Mouse (Mus musculus) kidney, postnatal 10 days (tissue): ENCODE data around the gene Dtl.
A peak's percentile ranks its signal among the peaks of the same experiment; 100 is the strongest.

Experiments
- DNase-seq: peaks from one replicate; pipeline ENCODE4 v3.0.0; 2021; ENCODE audit warnings: mixed read lengths

Dtl gene

DNA sequence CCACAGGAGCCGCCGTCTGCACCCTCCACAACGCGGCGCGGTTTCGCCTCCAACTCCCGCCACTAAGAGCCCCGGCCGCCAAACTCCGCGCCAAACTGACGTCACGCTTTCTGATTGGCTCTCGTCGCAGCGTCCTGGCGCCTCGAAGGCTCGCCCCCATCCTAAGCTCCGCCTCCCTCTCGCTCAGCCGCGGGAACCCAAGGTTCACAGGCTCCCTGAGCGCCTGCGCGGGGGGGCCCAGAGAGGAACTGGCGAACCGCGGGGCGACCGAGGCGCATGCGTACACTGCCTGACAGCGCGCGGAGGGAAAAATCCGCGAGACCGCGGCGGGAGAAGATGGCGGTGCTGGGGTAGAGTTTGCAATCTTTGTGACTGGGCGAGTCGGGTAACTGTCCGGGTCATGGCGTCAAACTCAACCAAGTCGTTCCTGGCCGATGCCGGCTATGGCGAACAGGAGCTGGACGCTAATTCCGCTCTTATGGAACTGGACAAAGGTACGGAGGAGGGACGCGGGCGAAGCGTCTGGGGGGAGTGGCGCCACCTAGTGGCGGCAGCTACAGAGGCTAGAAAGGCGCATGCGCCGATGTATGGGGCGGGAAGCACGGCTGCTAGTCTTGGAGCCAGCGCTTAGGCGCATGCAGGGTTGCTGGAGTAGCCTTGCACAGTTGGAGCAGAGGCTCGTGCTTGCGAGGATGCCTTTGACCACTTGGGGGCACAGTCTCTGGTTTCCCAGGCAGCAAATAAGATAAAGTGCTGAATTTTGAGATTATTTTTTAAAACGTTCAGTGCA is at the start of gene Dtl, which contains the start of gene Ints7:
TSS of gene Dtl (minus strand) at position 87 of the 790 bp plus-strand sequence.
TSS of gene Ints7 (plus strand) at position 179 of the 790 bp plus-strand sequence.
- peak; percentile 100 for DNase-seq

DNA sequence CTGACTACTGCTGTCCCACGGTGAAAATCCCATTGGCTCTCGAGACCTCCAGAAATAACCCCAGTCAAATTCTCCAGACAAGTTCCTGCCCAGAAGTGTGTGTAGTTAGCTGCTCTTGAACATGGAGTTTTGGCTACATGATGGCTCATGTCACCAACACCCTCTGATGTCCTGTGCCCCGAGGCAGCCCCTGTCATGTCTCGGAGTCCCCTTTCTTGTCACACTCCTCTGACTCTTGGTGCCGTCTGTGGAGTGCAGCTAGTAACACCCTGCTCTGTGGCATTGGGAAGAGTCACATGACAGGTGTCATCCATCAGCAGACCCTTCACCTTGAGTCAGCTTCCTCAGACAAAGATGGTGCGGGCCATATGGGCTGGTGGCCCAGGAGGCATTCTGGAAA is 49.7 kb upstream of the Dtl start:
- no peak for DNase-seq

DNA sequence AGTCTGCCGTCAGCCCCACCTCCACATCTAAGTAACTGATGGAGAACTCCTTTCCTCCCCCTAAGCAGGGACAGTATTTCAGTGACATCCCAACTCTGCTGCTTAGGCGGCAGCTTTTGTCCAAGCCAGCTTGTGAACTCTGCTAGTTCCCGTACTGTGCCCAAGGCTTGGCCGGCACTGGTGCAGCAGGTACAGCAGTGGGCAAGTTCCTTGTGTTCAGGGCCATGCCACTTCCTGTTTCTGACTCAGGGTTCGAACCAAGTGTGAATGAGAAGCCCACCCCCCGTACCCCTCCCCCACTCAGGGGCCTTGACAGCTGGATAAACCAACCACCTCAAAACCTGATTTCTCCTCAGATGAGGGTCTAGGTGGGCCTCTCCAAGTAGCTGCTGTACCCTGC is 49.1 kb upstream of the Dtl start:
- no peak for DNase-seq

DNA sequence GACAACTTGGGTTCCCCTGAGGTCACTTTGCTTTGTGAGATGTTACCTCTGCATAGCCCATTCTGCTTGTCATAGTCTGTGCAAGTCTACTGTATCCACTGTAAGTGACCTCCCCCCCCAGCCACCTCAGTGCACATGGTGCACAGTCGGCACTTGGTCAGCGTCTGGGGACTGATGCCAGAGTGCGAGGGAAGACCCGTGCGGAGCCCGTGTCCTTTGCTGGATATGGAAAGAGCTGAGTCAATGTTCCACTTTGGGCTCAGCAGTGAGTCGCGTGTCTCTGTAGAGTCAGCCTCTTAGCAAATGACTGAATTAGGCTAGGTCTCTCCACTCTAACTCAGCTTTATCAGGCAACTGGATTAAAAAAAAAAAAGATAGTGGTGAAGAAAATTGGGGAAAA is 47.5 kb upstream of the Dtl start:
- DNase-seq = no peak

DNA sequence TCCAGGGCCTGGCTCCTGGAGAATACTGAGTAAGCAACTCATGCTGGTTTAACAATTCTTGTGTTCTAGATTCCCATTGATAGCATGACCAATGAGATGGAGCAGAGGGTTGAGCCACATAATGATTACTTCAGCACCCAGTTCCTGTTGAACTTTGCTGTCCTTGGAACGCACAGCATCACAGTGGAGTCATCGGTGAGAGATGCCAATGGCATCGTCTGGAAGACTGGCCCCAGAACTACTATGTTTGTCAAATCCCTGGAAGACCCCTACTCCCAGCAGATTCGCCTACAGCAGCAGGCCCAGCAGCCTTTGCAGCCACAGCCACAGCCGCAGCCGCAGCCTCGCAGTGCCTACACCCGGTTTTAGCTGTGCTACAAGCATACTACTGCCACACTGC is 45.8 kb upstream of the Dtl start:
- DNase-seq = no peak

DNA sequence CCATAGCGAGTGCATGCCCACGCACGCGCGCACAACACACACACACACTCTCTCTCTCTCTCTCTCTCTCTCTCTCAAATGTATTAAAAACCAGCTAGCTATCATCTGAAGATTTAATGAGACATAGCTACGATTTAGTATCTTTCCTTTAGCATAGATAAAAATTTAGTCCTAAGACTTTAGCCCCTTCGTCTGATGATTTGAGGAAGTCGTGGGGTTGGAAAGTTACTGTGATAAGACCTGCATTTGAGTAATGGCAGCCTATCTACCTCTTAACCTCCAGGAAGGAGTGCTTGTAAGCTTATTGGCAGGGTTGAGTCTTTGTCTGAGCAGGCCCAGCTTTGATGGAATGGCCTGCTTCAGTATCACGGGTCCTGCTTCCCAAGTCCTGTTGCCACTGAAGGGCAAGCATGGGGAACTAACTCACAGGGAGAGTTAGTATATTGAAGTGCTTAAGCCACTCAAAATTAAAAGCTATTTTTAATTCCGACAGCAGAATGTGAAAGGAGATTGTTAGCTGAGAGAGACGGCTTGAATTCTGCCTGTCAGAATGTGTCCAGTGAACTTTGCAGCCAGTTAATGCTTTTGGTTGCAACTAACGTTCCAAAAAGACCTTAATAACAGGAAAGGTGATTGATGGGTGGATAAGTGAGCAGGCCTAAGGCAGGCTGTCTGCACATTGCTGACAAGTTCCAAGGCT is 42.9 kb upstream of the Dtl start:
- no peak for DNase-seq

DNA sequence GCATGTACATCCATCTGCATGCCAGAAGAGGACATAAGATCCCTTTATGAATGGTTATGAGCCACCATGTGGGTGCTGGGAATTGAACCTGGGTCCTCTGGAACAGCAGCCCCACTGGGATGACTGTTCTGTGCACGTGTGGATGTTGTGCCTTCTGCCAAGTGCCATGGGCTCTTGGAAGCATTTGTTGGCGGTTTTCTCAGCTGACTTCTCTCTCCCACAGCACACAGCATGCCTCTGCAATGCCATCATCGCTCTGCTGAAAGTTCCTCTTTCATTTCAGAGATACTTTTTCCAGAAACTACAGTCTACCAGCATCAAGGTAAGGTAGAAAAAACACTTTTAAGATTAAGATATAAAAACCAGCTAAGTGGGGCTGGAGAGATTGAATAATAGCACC is 42.2 kb upstream of the Dtl start:
- no peak for DNase-seq

DNA sequence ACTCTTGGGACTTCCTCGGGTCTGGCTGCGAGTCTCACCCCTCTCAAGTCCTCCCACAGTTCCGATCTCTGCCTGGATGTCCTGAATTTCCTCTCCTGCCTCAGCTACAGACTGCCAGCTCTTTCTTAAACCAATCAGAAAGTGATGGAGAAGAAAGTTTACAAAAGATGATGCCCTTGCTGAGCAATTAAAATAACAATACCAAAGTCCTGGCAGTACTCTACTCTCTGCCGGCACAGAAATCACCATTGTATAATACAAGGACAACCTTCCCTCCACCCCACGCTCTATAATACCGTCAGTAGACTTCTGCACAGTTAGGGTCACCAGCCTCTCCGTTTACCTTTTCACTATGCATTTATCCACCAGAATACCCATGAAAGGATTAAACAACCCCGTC is 40.9 kb upstream of the Dtl start:
- no peak for DNase-seq

DNA sequence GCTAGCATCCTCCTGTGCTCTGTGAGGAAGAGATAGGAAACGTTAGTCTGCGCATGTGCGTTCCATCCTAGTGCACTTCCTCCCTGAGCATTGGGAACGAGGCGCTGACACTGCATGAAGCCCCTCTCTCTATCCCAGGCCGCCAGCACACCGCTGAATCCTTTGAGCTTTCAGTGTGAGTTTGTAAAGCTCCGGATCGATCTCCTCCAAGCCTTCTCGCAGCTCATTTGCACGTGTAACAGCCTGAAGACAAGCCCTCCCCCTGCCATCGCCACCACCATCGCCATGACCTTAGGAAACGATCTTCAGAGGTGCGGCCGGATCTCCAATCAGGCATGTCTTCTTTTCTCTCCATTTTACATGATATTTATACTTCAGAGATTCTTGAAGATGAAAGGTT is 37.5 kb upstream of the Dtl start:
- no peak for DNase-seq

DNA sequence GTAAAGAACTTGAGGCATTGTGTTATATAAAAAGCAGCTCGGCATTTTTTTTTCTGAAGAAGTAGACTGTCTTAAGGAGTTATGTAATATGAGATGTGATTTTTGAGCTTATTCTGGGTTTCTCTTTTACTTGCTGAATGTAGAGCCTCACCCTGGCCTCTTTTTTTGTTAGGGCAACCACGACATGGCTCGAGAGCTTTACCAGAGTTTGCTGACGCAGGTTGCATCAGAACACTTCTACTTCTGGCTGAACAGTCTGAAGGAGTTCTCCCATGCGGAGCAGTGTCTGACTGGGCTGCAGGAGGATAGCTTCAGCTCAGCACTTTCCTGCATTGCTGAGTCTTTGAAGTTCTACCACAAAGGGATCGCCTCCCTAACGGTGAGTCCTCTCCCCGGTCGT is 36.3 kb upstream of the Dtl start:
- no peak for DNase-seq

DNA sequence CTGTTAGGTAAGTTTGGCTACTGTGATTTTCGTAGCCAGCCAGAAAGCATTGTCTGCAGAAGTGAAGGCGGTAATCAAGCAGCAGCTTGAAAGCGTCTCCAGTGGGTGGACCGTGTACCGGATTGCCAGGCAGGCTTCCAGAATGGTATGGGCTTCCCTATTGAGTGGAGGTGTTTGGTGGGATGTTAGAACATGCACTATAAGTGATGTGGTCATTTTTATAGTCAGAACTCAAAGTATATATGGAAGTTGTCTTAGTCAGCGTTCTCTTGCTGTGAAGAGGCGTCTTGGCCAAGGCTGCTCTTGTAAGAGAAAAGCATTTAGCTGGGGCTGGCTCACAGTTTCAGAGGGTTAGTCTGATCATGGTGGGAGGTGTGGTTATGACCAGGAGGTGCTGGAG is 35.0 kb upstream of the Dtl start:
- no peak for DNase-seq

DNA sequence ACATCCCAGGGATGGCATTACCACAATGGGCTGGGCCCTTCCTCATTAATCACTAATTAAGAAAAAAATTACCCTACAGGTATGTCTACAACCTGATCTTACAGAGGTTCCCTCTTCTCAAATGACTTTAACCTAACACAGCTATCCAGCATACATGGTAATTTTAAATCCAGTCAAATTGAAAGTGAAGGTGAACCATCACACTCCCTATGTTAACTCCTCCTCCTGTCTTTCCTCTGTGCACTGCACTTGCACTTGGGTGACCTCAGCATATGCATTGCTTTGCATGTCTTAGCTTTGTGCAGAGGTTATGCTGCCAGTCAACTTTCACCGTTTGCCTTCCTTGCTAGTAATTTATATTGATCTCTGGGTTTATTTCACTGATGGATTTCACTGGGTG is 34.2 kb upstream of the Dtl start:
- no peak for DNase-seq

DNA sequence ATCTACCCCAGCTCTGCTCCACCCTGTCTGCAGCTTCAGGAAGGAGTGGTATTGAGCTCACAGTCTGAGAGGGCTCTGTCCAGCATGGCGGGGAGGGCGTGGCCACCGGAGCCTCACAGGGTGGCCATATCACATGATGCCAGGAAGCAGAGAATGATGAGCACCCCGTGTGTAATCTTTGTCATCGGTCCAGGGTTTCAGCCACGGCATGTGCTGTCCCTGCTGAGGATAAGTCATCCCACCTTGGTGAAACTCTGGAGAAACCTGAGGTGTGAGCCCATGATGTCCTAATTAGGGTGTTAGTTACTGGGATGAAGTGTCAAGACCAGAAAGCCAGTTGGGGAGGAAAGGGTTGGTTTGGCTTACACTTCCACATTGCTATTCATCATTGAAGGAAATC is 33.7 kb upstream of the Dtl start:
- DNase-seq = no peak

DNA sequence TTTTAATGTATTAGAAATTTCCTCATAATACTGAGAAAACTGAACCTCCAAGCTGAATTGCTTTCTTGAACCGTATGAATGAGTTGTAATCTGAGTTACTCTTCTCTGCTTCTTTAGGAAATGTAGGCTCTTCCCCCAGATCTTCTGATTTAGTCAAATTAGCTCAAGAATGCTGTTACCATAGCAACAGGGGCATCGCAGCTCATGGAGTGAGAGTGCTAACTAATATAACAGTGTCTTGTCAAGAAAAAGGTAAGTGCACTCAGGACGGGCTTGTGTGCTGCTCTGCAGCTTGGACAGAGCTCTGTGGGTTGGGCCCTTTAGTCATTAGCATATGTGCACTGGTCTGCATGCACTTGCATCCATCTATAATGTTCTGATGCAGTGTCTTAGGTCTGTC is 29.3 kb upstream of the Dtl start:
- no peak for DNase-seq

DNA sequence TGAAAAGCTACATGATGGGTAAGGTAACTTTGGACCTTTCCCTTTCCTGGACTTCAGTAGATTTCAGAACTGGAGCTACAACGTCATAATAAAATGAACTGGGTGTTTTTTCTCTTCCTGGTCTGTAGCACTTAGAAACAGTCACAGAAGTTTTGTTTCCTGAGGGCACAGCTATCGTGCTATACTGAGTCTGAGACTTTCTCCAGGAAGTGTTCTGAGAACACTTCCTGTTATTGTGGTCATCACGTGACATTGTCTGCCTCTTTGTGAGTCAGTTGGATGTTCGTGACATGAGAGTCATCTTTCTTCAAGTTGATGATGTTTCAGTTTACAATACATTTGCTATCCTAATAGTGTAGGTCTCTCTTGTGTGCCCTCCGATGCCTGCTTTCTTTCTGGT is 23.9 kb upstream of the Dtl start:
- DNase-seq = no peak

DNA sequence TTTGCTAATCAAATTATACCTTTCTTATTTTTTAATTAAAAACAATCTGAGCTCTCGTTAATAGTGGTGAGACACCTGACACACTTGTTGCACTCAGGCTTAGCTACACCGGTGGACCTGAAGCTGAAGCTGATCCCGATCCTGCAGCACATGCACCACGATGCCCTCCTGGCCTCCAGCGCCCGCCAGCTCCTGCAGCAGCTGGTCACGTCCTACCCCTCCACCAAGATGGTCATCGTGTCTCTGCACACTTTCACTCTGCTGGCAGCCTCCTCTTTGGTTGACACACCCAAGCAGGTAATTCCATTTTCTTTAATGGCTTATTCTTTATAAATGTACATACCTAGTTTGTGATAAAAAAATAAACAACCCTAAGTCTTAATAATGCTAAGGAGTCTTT is 20.7 kb upstream of the Dtl start:
- no peak for DNase-seq

DNA sequence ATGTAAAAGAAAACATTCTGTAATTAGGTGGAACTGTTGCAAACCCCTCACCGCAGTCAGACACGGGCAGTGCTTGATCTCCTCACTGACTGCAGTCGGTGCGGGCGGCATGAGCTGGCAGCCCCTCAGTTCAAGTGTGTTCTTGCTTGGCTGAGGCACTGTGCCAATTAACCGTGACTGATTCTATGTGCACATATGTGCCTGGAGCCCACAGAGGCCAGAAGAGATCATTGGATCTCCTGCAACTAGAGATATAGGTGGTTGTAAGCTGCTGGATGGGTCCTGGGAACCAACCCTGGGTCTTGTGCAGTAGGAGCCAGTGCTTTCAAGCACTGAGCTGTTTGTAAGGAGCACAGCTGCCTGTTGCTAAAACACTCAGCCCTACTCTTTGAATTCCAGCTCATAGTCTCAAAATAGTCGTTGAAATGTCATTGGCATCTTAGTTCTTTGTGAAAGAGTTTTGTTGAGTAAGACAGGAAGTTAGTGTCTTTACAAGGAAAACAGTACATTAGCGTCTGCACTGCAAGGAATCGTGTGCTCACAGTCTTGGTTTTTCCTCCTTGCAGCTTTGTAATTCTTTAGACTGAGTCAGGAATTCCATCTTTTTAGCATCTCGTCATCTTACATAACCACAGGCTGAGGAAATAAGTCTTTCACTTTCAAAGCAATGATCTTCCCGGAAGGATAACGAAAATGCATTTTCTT is 16.8 kb upstream of the Dtl start:
- DNase-seq = no peak

DNA sequence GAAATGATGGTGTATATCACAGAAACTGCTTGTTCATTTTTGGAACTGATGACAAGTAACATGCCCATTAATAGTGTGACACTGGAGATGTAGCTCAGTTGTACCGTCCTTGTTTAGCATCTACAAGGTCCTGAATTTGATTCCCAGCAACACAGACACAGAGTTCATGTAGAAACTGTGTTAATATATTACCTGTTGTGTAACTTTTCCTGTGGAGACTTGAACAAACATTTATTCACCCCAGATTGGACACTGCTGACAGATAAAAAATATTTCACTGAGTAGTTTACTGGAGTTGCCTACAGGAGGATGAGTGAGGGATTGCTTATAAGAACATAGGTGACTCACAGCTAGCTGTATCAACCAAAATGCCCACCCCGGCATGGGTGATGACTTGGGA is 13.4 kb upstream of the Dtl start:
- DNase-seq = no peak

DNA sequence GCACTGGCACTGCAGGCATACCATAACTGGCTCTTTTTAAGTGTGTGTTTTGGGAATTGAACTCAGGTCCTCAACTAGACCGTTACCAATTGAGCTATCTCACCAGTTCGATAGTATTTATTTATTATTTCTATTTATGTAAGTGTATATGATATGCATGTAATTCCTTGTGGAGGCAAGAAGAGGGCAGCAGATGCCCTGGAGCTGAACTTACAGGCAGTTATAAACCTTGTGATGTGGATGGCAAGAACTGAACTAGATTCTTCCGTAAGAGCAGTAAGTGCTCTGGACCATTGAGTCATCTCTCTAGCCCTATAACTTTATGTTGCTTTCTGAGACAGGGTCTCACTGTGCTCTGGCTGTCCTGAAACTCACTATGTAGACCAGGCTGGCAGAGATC is 11.7 kb upstream of the Dtl start:
- no peak for DNase-seq

DNA sequence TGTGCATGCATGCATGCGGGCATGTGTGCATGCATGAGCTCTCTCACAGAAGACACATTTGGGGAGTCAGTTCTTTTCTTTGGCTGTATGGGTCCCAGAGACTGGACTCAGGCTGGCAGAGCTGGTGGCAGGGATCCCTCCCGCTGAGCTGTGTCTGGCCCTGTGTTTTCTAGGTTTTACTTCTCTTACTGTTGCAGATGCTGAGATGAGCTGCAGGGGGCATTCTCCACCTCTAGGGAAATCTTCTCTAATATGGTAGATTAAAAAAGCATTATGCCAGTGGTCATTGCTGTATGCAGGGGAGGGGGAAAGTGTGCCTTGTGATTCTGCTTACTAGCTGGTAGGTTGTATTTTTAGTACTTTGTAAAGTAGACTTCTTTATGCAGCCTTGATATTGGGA is 10.4 kb upstream of the Dtl start:
- DNase-seq = no peak

DNA sequence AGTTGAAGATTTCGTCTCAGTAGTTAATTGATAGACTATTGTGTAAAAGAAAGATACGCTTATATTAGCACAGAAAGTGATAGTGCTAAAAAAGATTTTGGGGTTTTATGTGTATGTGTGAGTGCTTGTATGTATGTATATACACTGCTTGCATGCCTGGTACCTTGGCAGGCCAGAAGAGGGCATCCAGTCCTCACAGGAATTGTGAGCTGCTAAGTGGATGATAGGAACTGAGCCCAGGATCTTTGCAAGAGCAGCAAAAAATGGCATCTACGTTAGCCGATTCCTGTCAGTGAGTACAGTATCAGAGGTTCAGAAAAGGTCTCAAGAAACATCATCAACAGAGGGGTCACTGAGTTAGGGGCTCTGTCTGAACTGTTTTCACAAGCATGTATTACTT is 9.1 kb upstream of the Dtl start:
- no peak for DNase-seq

DNA sequence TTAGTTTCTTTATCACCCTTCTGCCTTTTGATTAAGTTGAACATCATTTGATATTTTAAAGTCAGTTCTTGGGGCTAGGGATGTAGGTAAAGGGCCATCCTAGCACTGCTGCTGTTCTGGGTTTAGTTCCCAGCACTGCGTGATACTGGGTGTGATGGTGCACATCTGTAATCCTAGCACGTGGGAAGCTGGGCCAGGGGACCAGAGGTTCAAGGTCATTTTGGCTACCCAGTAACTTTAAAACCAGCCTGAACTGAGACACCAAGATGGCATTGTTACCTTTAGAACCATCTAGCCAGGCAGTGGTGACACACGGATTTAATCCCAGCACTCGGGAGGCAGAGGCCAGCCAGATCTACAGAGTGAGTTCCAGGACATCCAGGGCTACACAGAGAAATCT is 8.5 kb upstream of the Dtl start:
- no peak for DNase-seq

DNA sequence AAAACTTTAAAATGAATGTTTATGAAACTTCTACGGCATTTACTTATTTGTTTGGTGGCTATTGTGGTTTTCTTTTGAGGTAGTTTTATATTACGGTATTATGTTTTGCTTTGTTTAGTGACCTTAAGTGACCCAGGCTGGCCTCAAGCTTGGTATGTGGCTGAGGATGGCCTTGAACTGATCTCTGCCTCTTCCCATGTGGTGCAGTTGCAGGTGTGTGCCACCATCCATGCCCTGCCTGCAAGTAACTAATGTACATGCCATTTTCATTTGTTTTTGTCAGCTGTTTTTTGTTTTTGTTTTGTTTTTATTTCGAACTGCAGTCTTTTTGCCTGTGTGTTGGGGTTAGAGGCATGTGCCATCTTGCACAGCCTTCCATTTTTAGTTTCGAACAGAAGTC is 6.3 kb upstream of the Dtl start:
- no peak for DNase-seq

DNA sequence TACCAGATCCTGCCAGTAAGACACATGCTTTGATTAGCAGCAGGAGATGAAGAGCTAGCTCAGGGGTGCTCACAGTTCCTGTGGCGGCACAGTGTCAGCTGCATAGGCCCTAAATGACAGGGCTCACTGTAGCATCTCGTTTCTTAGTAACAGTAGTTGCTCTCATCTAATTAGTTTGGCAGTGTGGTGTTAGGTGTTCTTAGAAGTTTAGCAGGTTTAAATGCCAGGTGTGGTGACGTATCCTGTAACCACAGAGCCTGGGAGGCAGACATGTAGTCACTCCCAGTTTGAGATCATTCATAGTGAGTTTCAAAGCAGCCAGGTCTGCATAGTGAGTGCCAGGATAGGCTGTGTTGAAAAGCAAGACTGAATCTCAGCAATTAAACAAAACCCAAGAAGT is 4.2 kb upstream of the Dtl start:
- DNase-seq = no peak
